Mouse (Mus musculus) myocyte (in vitro differentiated cells): Measurements from ENCODE around the gene Dpp6. TPM values are rescaled to one million over a fixed set of nuclear protein-coding genes. Genes with fewer than 3 reads are reported as not detected.

Source experiments
- H3K27me3 ChIP-seq: one replicate; pipeline ENCODE4 v1.6.1; 2011; ENCODE audit not compliant: control insufficient read depth, insufficient read depth, insufficient read length
- H3K36me3 ChIP-seq: one replicate; pipeline ENCODE4 v1.6.1; 2011; ENCODE audit not compliant: control insufficient read depth, insufficient read depth
- H3K4me2 ChIP-seq: one replicate; pipeline ENCODE4 v1.6.1; 2011; ENCODE audit warnings: low read depth, control low read depth
- H3K4me3 ChIP-seq: one replicate; pipeline ENCODE4 v1.5.1; 2011; ENCODE audit warnings: mild to moderate bottlenecking, control low read depth, moderate library complexity
- H3K79me2 ChIP-seq: one replicate; pipeline ENCODE4 v1.6.1; 2011; ENCODE audit not compliant: control insufficient read depth, insufficient read depth
- H3ac ChIP-seq: one replicate; pipeline ENCODE4 v1.6.1; 2011; ENCODE audit not compliant: control insufficient read depth, insufficient read length
- CEBPB ChIP-seq: IDR thresholded peaks from 2 replicates; pipeline ENCODE4 v1.6.1; 2011; ENCODE audit warnings: mild to moderate bottlenecking, moderate library complexity; ENCODE audit not compliant: poor library complexity, insufficient read depth, severe bottlenecking
- E2F4 ChIP-seq: IDR thresholded peaks from one replicate; pipeline ENCODE4 v1.6.1; 2011; ENCODE audit warnings: mild to moderate bottlenecking, control low read depth, moderate library complexity; ENCODE audit not compliant: insufficient read depth
- MAX ChIP-seq: IDR thresholded peaks from one replicate; pipeline ENCODE4 v1.6.1; 2011; ENCODE audit warnings: low read depth, mild to moderate bottlenecking, control low read depth
- MYOD1 ChIP-seq, 3 experiments: IDR thresholded peaks; one replicate each; pipeline ENCODE4 v1.6.1; 2011; ENCODE audit warnings: control low read depth in 2 of 3, low read depth in 2 of 3, mild to moderate bottlenecking in 2 of 3, moderate library complexity in 1 of 3; ENCODE audit not compliant: insufficient read length in 2 of 3, control insufficient read depth in 1 of 3
- MYOG ChIP-seq, 3 experiments: IDR thresholded peaks; one replicate each; pipeline ENCODE4 v1.6.1; 2011; ENCODE audit warnings: control low read depth in 2 of 3, low read depth in 2 of 3, mild to moderate bottlenecking in 2 of 3; ENCODE audit not compliant: insufficient read length in 2 of 3, control insufficient read depth in 1 of 3, insufficient read depth in 1 of 3
- POLR2A ChIP-seq: IDR thresholded peaks from one replicate; pipeline ENCODE4 v1.6.1; 2011; ENCODE audit warnings: low read depth, mild to moderate bottlenecking, control low read depth, moderate library complexity; ENCODE audit not compliant: insufficient read length
- POLR2AphosphoS2 ChIP-seq: IDR thresholded peaks from one replicate; pipeline ENCODE4 v1.6.1; 2011; ENCODE audit warnings: low read depth, control low read depth; ENCODE audit not compliant: insufficient read length
- REST ChIP-seq: IDR thresholded peaks from one replicate; pipeline ENCODE4 v1.6.1; 2011; ENCODE audit warnings: mild to moderate bottlenecking, control low read depth, moderate library complexity; ENCODE audit not compliant: insufficient read depth, insufficient read length
- SRF ChIP-seq: IDR thresholded peaks from one replicate; pipeline ENCODE4 v1.6.1; 2011; ENCODE audit warnings: low read depth; ENCODE audit not compliant: control insufficient read depth, insufficient read length
- TCF12 ChIP-seq: IDR thresholded peaks from one replicate; pipeline ENCODE4 v1.6.1; 2011; ENCODE audit warnings: mild to moderate bottlenecking, control low read depth; ENCODE audit not compliant: poor library complexity, insufficient read depth, severe bottlenecking
- TCF3 ChIP-seq: IDR thresholded peaks from one replicate; pipeline ENCODE4 v1.6.1; 2011; ENCODE audit warnings: low read depth, control low read depth; ENCODE audit not compliant: insufficient read length
- USF1 ChIP-seq: IDR thresholded peaks from one replicate; pipeline ENCODE4 v1.6.1; 2011; ENCODE audit warnings: low read depth, mild to moderate bottlenecking, control low read depth, moderate library complexity
- polyA plus RNA-seq: library from polyadenylated mRNA; unstranded; fragments of >200 nt; fragmentation: generic; extraction: Trizol; gene quantifications from one replicate; pipeline ENCODE4 v1.2.1, GENCODE M21; 2012; ENCODE audit warnings: missing spikeins

Gene Dpp6
- polyA plus RNA-seq, 1 experiment = 0.06 TPM

- H3K36me3 ChIP-seq = no peaks in the 10 kb centered on the region
- H3K79me2 ChIP-seq = no peaks in the 10 kb centered on the region
- TF ChIP-seq TCF12 (no peak), REST (no peak), MYOG (IDR thresholded peaks at IDR 0.05; ENCODE audit: control insufficient read depth in 1 of 3, insufficient read depth in 1 of 3, insufficient read length in 2 of 3, low read depth in 2 of 3) (no peak), USF1 (no peak), MYOD1 (IDR thresholded peaks at IDR 0.05; ENCODE audit: control insufficient read depth in 1 of 3, insufficient read length in 2 of 3, low read depth in 2 of 3) (no peak), MAX (no peak), E2F4 (no peak), CEBPB (no peak), POLR2A (no peak), POLR2AphosphoS2 (no peak), SRF (no peak), TCF3 (no peak)
- H3ac ChIP-seq = no peak overlapping the region
- no peaks in the 10 kb centered on the region for H3K27me3 ChIP-seq
- H3K4me3 ChIP-seq = no peak overlapping the region
- no peak overlapping the region for H3K4me2 ChIP-seq
Measured at GRCm38 (mm10) chr5:27048926-27049325, 231.9 kb downstream of the Dpp6 start.

GRCm38 (mm10) chr5:27049341-27050091, 232.5 kb downstream of the Dpp6 start:
- H3ac ChIP-seq = no peak overlapping the region
- no peaks in the 10 kb centered on the region for H3K79me2 ChIP-seq
- H3K4me3 ChIP-seq = no peak overlapping the region
- TF ChIP-seq POLR2AphosphoS2 = no peak
- TF ChIP-seq TCF12 = no peak
- no peak for TF ChIP-seq E2F4
- no peak for TF ChIP-seq REST
- TF ChIP-seq MYOG (IDR thresholded peaks at IDR 0.05; ENCODE audit: control insufficient read depth in 1 of 3, insufficient read depth in 1 of 3, insufficient read length in 2 of 3, low read depth in 2 of 3) = no peak
- no peak for TF ChIP-seq MAX
- TF ChIP-seq MYOD1 (IDR thresholded peaks at IDR 0.05; ENCODE audit: control insufficient read depth in 1 of 3, insufficient read length in 2 of 3, low read depth in 2 of 3) = no peak
- no peak for TF ChIP-seq USF1
- TF ChIP-seq POLR2A = no peak
- TF ChIP-seq SRF = no peak
- no peaks in the 10 kb centered on the region for H3K27me3 ChIP-seq
- no peak overlapping the region for H3K4me2 ChIP-seq
- H3K36me3 ChIP-seq = no peaks in the 10 kb centered on the region

- no peaks in the 10 kb centered on the region for H3K27me3 ChIP-seq
- no peaks in the 10 kb centered on the region for H3K79me2 ChIP-seq
- no peak overlapping the region for H3K4me3 ChIP-seq
- no peak overlapping the region for H3ac ChIP-seq
- no peak overlapping the region for H3K4me2 ChIP-seq
- no peak for TF ChIP-seq TCF12
- no peak for TF ChIP-seq MAX
- TF ChIP-seq E2F4 = no peak
- H3K36me3 ChIP-seq = no peaks in the 10 kb centered on the region
Measured at GRCm38 (mm10) chr5:27051250-27051649, 234.2 kb downstream of the Dpp6 start.

GRCm38 (mm10) chr5:27052441-27052840, 235.4 kb downstream of the Dpp6 start:
- no peaks in the 10 kb centered on the region for H3K36me3 ChIP-seq
- no peak for TF ChIP-seq CEBPB
- no peak for TF ChIP-seq TCF3
- no peak for TF ChIP-seq MYOD1 (IDR thresholded peaks at IDR 0.05; ENCODE audit: control insufficient read depth in 1 of 3, insufficient read length in 2 of 3, low read depth in 2 of 3)
- no peak for TF ChIP-seq E2F4
- no peak for TF ChIP-seq TCF12
- TF ChIP-seq MYOG (IDR thresholded peaks at IDR 0.05; ENCODE audit: control insufficient read depth in 1 of 3, insufficient read depth in 1 of 3, insufficient read length in 2 of 3, low read depth in 2 of 3) = no peak
- TF ChIP-seq POLR2AphosphoS2 = no peak
- no peak for TF ChIP-seq REST
- TF ChIP-seq SRF = no peak
- TF ChIP-seq POLR2A = no peak
- no peak for TF ChIP-seq USF1
- no peak for TF ChIP-seq MAX
- H3ac ChIP-seq = no peak overlapping the region
- no peaks in the 10 kb centered on the region for H3K27me3 ChIP-seq
- H3K79me2 ChIP-seq = no peaks in the 10 kb centered on the region
- H3K4me3 ChIP-seq = no peak overlapping the region
- no peak overlapping the region for H3K4me2 ChIP-seq

GRCm38 (mm10) chr5:27056436-27056835, 239.4 kb downstream of the Dpp6 start:
- Histone ChIP-seq H3K36me3 (no peaks in the 10 kb centered on the region), H3K79me2 (no peaks in the 10 kb centered on the region), H3K4me2 (no peak overlapping the region), H3K4me3 (no peak overlapping the region), H3ac (no peak overlapping the region), H3K27me3 (no peaks in the 10 kb centered on the region)
- TF ChIP-seq POLR2A (no peak), E2F4 (no peak), MYOG (IDR thresholded peaks at IDR 0.05; ENCODE audit: control insufficient read depth in 1 of 3, insufficient read depth in 1 of 3, insufficient read length in 2 of 3, low read depth in 2 of 3) (no peak), MAX (no peak), POLR2AphosphoS2 (no peak), SRF (no peak), CEBPB (no peak), TCF3 (no peak), USF1 (no peak), REST (no peak), TCF12 (no peak), MYOD1 (IDR thresholded peaks at IDR 0.05; ENCODE audit: control insufficient read depth in 1 of 3, insufficient read length in 2 of 3, low read depth in 2 of 3) (no peak)
